Mouse (Mus musculus) adrenal gland, adult 8-10 months (tissue): ENCODE measurements around the gene Ranbp10. TPM values are rescaled to one million over a fixed set of nuclear protein-coding genes. Genes with fewer than 3 reads are reported as not detected.

Experiments used
- DNase-seq: peaks from one replicate; pipeline ENCODE4 v3.0.0; 2022
- total RNA-seq, 4 experiments: library from RNA; stranded (reverse); gene quantifications; 2 replicates each; pipeline ENCODE4 v1.2.4; 2022

Ranbp10 gene
- total RNA-seq, 4 experiments from 2014 or later = 25.7 to 30.1 (median 27.3) TPM

GRCm38 (mm10) chr8:105788241-105788640 is 38.9 kb downstream of the Ranbp10 start:
- no peak for DNase-seq

GRCm38 (mm10) chr8:105780298-105780697 is 46.9 kb downstream of the Ranbp10 start:
- DNase-seq = no peak

DNA sequence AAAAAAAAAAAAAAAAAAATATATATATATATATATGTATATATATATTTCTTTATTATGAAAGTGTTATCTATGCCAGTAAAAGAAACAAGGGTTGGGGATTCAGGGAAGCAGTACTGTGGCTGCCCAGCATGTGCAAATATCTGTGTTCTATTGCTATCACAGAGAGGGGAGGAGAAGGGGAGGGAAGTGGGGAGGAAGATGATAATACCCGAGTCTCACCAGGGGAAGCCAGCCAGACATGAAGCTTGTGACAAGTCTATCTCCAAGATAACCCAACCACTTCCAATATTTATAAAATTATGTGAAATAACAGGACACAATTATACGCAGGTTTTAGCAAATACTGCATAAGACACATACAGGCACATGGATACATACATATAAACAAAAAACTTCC is 49.3 kb downstream of the Ranbp10 start:
- no peak for DNase-seq

DNA sequence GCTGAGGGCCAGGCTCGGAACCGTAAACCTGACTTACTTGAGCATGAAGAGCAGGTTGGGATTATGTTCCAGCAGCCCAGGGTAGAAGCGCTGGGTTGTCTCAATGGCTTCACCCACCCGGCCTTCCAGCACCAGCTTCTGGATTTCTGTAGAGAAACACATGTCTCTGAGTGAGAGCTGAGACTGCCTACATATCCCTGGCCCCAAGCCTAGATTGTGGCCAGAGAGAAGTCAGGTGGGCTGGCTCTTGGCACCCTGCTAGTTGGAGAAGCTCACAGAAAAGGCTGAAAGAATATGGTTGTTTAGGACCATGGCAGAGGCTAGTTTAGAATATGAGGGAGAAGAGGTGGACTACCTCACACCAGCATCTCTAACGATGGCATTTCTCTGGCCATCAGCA is 52.7 kb downstream of the Ranbp10 start:
- no peak for DNase-seq

DNA sequence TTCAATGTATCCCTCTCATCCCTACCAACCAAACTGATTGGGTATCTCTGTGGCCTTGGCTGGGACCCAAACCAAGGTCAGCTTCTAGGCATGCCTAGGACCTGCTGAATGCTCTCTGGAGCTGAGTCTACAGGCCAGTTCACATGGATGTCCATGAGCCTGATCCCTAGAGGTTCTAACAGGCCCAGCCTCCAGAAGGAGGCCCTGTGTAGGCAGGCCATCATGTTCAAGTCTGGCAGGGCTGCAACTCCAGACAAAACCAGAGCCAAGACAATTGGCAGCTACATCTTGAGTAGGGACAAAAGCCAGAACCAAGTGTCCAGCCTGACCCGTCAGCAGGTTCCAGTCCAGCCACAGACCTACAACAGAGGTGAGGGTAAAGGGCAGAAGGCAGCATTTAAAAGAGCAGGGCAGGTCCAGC is 53.7 kb downstream of the Ranbp10 start:
- peak; percentile 27 for DNase-seq

- DNase-seq = no peak
Measured at GRCm38 (mm10) chr8:105771398-105772175, 55.6 kb downstream of the Ranbp10 start.

DNA sequence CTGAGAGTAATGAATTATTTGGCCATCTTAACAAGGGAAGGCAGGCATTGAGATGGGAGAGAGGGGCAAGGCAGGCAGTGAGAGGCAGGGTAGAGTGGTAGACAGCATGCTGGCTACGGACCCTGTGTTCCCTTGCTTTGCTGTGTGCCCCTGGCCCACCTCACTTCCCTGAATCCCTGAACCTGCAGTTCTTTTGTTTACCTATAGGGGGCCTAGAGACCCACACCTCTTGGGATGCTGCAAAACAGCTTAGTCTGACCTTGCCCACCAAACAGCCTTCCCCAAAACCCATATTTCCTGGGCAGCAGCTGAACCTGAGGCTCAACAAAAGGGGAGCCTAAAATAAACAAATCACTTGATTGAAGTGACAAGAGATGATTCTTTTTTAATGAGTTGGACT is 56.5 kb downstream of the Ranbp10 start:
- no peak for DNase-seq

- no peak for DNase-seq
Measured at GRCm38 (mm10) chr8:105768485-105769257, 58.5 kb downstream of the Ranbp10 start.

DNA sequence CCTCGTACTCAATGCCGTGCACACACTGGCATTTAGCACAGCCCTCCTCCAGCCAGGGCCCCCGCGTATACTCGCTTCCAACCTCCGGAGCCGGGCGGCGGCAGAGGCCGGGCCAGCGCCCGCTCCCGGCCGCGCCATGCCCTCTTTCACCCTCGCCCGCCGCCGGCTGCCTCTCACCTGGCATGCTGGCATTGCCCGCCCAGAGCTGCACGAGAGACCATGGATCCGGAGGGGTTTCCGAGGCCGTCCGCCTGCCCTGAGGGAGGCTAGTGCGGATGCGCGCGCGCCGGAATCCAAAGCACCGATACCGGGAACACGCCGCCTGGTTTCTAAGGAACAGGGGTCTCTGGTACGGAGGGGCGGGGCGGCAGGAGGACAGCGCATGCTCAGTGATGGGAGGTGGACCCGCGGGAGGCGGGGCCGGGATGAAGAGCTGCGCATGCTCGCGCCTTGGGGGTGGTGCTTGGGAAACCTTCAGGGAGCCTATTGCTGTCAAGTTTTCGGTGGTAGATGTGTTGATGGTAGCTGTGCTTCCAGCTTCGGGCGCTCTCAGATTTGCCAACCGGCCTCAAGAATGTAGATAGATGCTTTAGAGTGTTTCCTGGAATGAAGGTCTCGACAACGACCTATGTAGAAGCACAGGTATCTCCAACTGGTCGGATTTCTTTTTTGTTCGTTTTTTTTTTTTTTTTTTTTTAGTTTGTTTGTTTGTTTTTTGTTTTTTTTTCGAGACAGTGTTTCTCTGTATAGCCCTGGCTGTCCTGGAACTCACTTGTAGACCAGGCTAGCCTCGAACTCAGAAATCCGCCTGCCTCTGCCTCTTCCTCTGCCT is 68.7 kb downstream of the Ranbp10 start, which contains the start of gene Gfod2:
Gfod2 (minus strand) TSS at position 388 of the 832 bp plus-strand sequence.
- peak; percentile 96 for DNase-seq

DNA sequence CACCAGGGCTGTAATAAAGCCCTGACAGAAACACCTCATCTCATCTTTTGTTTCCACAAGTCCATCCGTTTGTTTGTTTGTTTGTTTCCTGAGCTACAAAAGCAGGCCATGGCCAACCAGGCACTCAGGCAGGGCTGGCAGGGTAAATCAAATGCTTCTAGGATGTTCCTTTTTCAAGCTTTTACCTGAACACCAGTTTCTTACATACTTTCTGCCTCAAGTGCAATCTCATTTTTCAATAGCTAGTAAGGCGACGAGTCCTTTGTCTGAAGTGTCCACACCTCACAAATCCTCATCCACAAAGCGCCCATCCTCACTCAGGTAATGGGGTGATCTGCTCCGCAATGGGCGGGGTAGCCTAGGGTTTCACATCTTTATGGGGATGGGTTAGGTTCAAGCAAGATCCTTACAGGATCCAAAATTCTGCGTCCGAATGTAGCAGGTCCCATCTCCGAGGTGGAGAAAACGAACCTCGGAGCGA is 69.3 kb downstream of the Ranbp10 start:
- DNase-seq = no peak

DNA sequence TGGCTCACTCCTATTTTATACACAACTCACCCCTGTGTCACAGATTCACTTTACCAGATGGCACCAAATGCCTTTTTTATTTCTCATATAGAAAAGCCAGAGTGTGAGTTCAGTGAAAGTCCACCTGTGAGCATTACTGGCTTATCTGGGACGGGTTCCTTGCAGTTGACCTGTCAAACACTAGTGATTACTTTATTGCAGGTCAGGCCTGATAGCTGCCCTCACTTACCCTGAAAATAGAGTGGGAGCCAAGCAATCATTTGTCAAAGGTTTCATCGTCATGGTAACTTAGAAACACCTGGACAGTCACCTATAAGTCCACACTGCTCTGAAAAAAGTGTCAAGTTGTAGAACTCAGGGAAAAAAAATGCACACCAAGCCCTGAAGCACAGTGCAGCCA is 72.5 kb downstream of the Ranbp10 start:
- DNase-seq = no peak

DNA sequence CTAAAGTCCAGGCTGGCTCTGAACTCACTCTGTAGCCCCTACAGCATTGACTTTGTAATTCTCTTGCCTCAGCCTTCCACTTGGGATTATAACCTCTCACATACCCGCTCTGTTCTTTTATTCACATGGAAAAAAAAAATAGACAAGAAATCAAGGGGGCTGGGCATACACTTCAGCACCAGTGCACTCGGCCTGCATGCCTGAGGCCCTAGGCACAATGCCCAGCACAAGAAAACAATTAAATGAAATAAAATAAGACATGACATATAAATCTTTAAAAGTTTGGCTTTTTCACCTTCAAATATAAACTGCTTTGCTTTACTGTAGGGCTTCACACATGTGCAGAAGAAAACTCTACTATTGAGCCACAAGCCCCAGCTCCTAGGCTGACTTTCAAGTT is 73.2 kb downstream of the Ranbp10 start:
- DNase-seq = no peak

- peak; percentile 77 for DNase-seq
Measured at GRCm38 (mm10) chr8:105750606-105751005, 76.5 kb downstream of the Ranbp10 start.

GRCm38 (mm10) chr8:105743301-105743700 is 83.8 kb downstream of the Ranbp10 start:
- no peak for DNase-seq

- no peak for DNase-seq
Measured at GRCm38 (mm10) chr8:105739216-105739615, 87.9 kb downstream of the Ranbp10 start.

DNA sequence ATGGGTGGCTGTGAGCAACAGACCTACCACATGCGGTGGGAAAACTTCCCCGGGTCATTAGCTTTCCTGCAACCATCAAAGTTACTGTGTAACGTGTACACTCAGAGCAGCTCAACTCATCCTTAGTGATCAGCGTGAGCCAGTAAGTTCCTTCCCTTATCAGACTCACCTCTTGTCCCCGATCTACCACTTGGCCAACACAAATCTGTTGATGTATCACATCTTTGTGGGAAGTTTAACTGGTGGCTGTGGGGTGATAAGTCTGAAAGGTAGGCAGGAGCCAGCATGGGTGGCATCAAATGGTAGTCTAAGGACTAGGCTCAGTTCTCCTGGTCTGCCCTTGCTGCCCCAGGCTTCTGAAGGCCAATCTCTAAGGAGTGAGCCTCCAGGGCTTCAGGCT is 95.0 kb downstream of the Ranbp10 start:
- DNase-seq = no peak

GRCm38 (mm10) chr8:105727397-105728124 is 99.6 kb downstream of the Ranbp10 start:
- DNase-seq = peak; percentile 41

DNA sequence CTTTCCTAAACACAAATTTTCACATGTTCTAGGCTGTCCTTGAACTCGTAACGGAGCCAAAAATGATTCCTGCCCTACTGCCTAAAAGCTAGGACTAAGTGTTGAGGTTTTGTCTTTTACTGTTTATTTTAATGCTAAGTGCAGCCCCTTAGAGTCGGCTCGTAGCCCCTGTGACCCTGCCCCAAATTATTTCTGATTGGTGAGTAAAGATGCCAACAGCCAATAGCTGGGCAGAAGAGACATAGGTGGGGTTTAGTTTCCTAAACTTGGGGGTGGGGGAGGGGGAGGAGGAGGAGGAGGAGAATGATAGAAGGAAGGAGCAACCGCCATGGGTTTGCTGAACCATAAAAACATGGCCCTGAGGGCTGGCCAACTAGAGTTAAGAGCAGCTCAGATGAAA is 101.4 kb downstream of the Ranbp10 start:
- DNase-seq = no peak

GRCm38 (mm10) chr8:105722861-105723260 is 104.3 kb downstream of the Ranbp10 start:
- DNase-seq = no peak

- no peak for DNase-seq
Measured at GRCm38 (mm10) chr8:105719637-105720036, 107.5 kb downstream of the Ranbp10 start.
